Mouse (Mus musculus) kidney, adult 2 months (tissue): ENCODE data around the gene Arhgef18.

Experiments
- CTCF ChIP-seq: fragments of 200-500 bp; conservative IDR thresholded peaks from 2 replicates; pipeline ENCODE4 v1.5.1; 2011; ENCODE audit warnings: low read depth, mild to moderate bottlenecking, control low read depth, low read length, moderate library complexity, mixed read lengths; ENCODE audit not compliant: insufficient read depth, insufficient read length
- POLR2A ChIP-seq: fragments of 200-500 bp; IDR thresholded peaks from one replicate; pipeline ENCODE4 v1.6.1; 2011; ENCODE audit warnings: low read depth, low read length, control low read depth

GRCm38 (mm10) chr8:3449226-3449625, 56.4 kb downstream of the Arhgef18 start:
- TF ChIP-seq POLR2A (no peak), CTCF (no peak)
